Mouse (Mus musculus) midbrain, postnatal 0 days (tissue): ENCODE measurements at regions not wholly inside any gene's neighbourhood (a gene's known extent, or its start where the extent isn't known, plus 50 kb on each side); places are given as distances from the start of the nearest gene placed in this dataset.

Source experiments
- ATAC-seq: fragments of 200-750 bp; cut with Nextera tagmentation; 2 replicates; pipeline ENCODE4 v1.8.0; 2017; ENCODE audit warnings: moderate number of reproducible peaks, mild to moderate bottlenecking, moderate TSS enrichment, moderate library complexity; ENCODE audit not compliant: low FRiP score
- DNase-seq: peaks from one replicate; pipeline ENCODE4 v3.0.0-alpha.2; 2015; ENCODE audit warnings: low spot score
- H3K27ac ChIP-seq: fragments of 300-500 bp; sonication (generic); 2 replicates; pipeline ENCODE4 v1.5.1; 2014; ENCODE audit warnings: low read depth, mild to moderate bottlenecking, low read length, mixed read lengths
- H3K27me3 ChIP-seq: fragments of 300-500 bp; sonication (generic); 2 replicates; pipeline ENCODE4 v1.6.1; 2014; ENCODE audit warnings: low read length, control low read depth, mixed read lengths; ENCODE audit not compliant: insufficient read depth
- H3K36me3 ChIP-seq: fragments of 300-500 bp; sonication (generic); 2 replicates; pipeline ENCODE4 v1.6.1; 2014; ENCODE audit warnings: low read length, control low read depth, mixed read lengths; ENCODE audit not compliant: insufficient read depth
- H3K4me1 ChIP-seq: fragments of 300-500 bp; sonication (generic); 2 replicates; pipeline ENCODE4 v1.6.1; 2014; ENCODE audit warnings: mild to moderate bottlenecking, control low read depth, antibody characterized with exemption, low read length, mixed read lengths; ENCODE audit not compliant: insufficient read depth
- H3K4me2 ChIP-seq: fragments of 300-500 bp; sonication (generic); 2 replicates; pipeline ENCODE4 v1.6.1; 2014; ENCODE audit warnings: low read depth, mild to moderate bottlenecking, low read length, mixed read lengths; ENCODE audit not compliant: poor library complexity, severe bottlenecking
- H3K4me3 ChIP-seq: fragments of 300-500 bp; sonication (generic); 2 replicates; pipeline ENCODE4 v1.5.1; 2014; ENCODE audit warnings: low read depth, mild to moderate bottlenecking, low read length, moderate library complexity
- H3K9ac ChIP-seq: fragments of 300-500 bp; sonication (generic); replicated peaks from 2 replicates; pipeline ENCODE4 v1.6.1; 2014; ENCODE audit warnings: mild to moderate bottlenecking, low read length, moderate library complexity, mixed read lengths; ENCODE audit not compliant: poor library complexity, severe bottlenecking
- H3K9me3 ChIP-seq: fragments of 300-500 bp; sonication (generic); 2 replicates; pipeline ENCODE4 v1.6.1; 2016; ENCODE audit warnings: low read length, control low read depth
- CTCF ChIP-seq: IDR thresholded peaks from 2 replicates; pipeline ENCODE4 v1.5.1; 2016; ENCODE audit warnings: antibody characterized with exemption, mild to moderate bottlenecking
- whole genome bisulfite sequencing: fragments of 180-500 bp; shearing (Covaris S2); extraction: QIAGEN DNeasy Blood & Tissue Kit; methylation state at CpG from one replicate; pipeline ENCODE4 v1.1.7; 2014; 5-methylcytosine and 5-hydroxymethylcytosine counted together

DNA sequence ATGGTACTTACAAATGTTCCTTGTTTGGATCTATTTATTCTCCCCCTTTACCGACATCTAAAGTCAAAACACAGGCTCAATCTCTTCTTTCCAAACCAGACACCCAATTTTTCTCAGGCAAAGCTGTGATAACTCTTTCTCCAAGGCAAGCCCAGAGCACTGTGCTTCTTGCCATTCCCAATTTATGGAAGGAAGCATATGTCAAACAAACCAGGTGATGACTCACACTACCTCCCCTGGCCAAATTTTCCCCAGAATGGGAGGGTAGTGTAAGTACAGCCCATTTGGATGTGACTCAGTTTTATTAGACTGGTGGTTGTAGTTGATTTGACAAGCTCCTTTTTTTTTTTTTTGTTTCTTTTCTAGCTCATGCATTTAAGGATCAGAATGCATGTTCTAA, 313.0 kb downstream of the Tex13c3 start:
- TF ChIP-seq CTCF, result no peak
- Histone ChIP-seq H3K27ac (no peak overlapping the region), H3K9me3 (no peaks in the 10 kb centered on the region), H3K36me3 (no peaks in the 10 kb centered on the region), H3K4me3 (no peak overlapping the region), H3K4me1 (no peaks in the 10 kb centered on the region), H3K4me2 (no peak overlapping the region), H3K27me3 (no peaks in the 10 kb centered on the region), H3K9ac (no peak overlapping the region)
- WGBS, result 90% methylated on average over 1 of the region's 1 CpGs
- DNase-seq (no peak), ATAC-seq (no peak)

DNA sequence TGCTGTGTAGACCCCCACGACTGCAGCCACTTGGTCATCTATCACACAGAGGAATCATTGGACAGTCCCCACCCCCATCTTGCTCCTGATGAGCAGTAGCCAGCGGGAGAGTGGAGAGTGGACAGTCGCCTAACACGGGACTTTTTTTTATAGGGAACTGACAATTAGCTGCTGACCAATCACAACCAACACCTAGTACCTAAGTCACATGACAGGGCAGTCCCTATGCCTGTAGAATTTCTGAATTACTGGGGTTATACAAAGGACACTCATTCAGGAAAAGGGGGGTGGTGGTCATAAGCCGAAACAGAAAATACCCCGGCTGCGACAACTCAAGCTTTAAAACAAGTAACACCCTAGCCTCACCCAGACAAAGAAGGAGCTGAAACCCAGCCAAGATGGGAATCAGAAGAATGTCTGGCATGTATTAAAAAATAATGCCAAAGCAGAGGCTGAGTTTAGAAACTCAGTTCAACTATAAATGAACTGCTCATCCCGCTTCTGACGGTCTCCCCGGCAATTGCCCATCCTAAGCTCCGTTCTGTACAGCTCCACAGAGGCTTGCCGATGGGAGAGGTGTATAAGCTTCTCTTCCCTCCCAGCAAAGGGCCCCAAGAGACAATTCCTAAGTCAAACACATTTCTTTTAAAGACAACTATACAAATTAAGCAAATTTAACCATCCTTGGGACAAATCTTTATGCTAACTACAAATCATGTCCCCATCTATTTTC, 313.8 kb downstream of the Tex13c3 start:
- no peak overlapping the region for H3K9ac ChIP-seq
- no peak for TF ChIP-seq CTCF
- peak overlapping the region; percentile 17; the same call in 1 of the 2 replicates for H3K4me3 ChIP-seq
- no peaks in the 10 kb centered on the region for H3K36me3 ChIP-seq
- H3K4me2 ChIP-seq, result peak overlapping the region; percentile 29
- ATAC-seq, result peak; percentile 44; the same call in 1 of the 2 replicates
- DNase-seq, result peak; percentile 24
- H3K27ac ChIP-seq, result no peak overlapping the region
- no peaks in the 10 kb centered on the region for H3K4me1 ChIP-seq
- no peaks in the 10 kb centered on the region for H3K27me3 ChIP-seq
- no peaks in the 10 kb centered on the region for H3K9me3 ChIP-seq
- WGBS, result 52% methylated on average over 12 of the region's 12 CpGs

DNA sequence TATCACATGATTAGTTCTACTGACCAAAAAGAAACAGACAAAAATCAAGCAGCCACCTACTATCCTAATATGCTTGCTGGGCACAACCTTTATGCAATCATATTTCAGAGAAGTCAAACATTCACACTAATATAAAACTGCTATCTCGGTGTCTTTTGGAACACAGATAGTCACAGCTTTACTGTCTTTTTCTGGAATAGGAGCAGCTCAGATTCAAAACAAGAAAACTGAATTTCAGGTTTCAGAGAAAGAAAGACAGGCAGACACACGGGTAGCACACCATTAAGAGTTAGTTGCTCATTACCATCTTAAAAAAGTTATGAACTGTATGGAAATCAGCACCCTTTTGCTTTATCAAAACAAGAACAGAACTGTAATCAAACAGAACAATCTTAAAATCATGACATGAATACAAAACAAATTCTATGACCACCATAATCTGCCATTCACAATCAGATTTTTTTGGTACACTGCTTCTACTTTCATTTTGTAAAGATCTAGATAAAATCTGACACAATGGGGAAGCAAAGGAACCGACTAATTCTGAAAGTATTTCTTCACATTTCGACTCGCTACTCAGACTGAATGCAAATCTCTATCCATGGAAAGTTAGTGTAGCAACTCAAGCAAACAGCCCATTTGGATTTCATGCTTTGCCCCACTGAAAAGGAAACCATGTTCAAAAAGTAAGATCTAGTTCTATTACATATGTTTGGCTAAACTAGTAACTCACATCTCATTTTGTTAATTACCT, 315.1 kb downstream of the Tex13c3 start:
- Histone ChIP-seq H3K4me2 (peak overlapping the region; percentile 1; the same call in 1 of the 2 replicates), H3K27ac (no peak overlapping the region), H3K4me1 (no peaks in the 10 kb centered on the region), H3K4me3 (peak overlapping the region; percentile 17; the same call in 1 of the 2 replicates), H3K27me3 (no peaks in the 10 kb centered on the region), H3K9ac (no peak overlapping the region), H3K9me3 (no peaks in the 10 kb centered on the region), H3K36me3 (no peaks in the 10 kb centered on the region)
- no peak for DNase-seq
- no peak for ATAC-seq
- TF ChIP-seq CTCF, result no peak
- 51% methylated on average over 5 of the region's 5 CpGs for WGBS

DNA sequence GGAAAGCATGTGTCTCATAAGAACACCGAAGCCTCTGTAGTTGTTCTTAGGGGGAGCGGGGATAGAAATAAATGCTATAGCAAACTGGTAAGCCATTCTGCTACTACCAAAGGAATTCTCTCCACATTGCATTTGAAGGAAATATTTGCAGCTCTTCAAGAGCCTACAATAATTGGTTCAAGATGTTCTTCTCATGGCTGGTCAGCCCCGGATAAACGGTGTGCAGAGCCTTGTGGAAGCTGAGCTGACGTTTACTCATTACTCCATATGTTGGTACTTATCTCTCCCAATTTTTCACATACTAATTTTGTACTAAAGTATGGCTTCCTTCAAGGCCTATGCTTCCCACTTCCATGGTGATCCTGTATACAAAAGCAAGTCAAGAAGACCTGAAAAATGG, 317.0 kb downstream of the Tex13c3 start:
- Histone ChIP-seq H3K27me3 (no peaks in the 10 kb centered on the region), H3K9me3 (no peaks in the 10 kb centered on the region), H3K9ac (no peak overlapping the region), H3K4me1 (no peaks in the 10 kb centered on the region), H3K27ac (no peak overlapping the region), H3K36me3 (no peaks in the 10 kb centered on the region), H3K4me2 (no peak overlapping the region), H3K4me3 (no peak overlapping the region)
- DNase-seq (no peak), ATAC-seq (no peak)
- 91% methylated on average over 5 of the region's 5 CpGs for WGBS
- TF ChIP-seq CTCF, result no peak

DNA sequence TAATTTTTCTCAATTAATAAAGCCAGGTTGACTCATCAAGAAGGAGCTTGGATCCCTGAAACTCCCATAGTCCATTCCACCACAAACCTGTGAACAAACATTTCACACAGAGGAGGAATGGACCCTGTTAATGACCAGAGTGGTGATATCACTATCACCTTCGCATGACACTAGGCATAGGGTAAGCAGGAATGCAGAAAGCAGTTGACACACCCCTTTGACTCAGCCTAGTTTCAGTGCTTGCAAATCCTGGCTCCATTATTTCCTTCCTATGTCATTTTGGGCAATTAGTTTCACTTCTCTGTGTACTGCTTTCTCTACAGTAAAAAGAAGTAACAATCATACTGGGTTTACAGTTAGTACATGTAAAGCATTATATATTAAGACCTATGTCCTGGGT, 318.2 kb downstream of the Tex13c3 start:
- Histone ChIP-seq H3K4me1 (no peaks in the 10 kb centered on the region), H3K9ac (no peak overlapping the region), H3K4me3 (no peak overlapping the region), H3K27me3 (no peaks in the 10 kb centered on the region), H3K27ac (no peak overlapping the region), H3K4me2 (no peak overlapping the region), H3K36me3 (no peaks in the 10 kb centered on the region), H3K9me3 (no peaks in the 10 kb centered on the region)
- DNase-seq (no peak), ATAC-seq (no peak)
- WGBS, result 79% methylated on average over 1 of the region's 1 CpGs
- no peak for TF ChIP-seq CTCF

DNA sequence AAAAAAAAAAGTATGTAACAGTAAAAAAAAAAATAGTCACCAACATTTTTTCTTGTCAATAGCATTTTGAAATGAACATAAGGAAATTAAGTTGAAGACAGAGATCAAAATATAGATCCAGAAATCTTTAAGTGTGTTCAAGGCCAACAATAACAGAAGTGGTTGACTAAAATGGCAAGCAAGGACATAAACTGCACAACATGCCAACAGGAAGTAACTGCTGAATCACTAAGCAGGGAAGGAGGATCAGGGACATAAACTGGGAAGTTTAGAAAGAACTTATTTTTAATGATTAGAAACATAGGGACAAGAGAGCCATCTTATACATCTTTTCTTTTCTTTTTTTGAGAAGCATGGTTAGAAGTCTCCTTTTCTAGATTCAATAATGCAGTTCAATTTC, 318.8 kb downstream of the Tex13c3 start:
- no peak for TF ChIP-seq CTCF
- H3K36me3 ChIP-seq, result no peaks in the 10 kb centered on the region
- H3K9ac ChIP-seq, result no peak overlapping the region
- DNase-seq, result no peak
- no peak for ATAC-seq
- no peaks in the 10 kb centered on the region for H3K4me1 ChIP-seq
- no peaks in the 10 kb centered on the region for H3K27me3 ChIP-seq
- H3K4me2 ChIP-seq, result no peak overlapping the region
- H3K4me3 ChIP-seq, result no peak overlapping the region
- H3K27ac ChIP-seq, result no peak overlapping the region
- H3K9me3 ChIP-seq, result no peaks in the 10 kb centered on the region
